Comparison of ENCODE assay signal across 10 mouse cellular contexts in the genomic region with DNA sequence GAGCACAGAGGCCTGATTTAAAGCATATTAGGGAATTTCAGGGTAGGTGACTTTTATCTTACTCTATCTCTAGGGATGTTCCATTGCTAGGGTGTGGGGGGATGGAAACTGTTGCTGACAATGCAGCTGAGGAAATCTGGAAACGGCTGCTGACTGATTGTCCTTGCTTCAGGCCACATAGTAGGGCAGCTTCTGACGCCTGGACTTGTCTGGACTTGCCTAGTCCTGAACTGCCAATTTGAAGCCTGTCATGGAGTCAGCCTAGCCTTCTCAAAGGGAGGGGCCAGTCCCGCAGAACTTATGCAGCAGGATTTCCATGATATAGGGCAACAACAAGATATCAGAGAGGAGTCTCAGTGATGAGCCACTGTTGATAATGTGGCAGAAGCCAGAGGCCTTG.
"Had no signal": no experiment of that assay in that cellular context is flagged by ENCODE, and none has a peak within 500 bp of the region (broad histone marks: within the 10 kb centered on the region; RNA-seq: fewer than 3 reads in every experiment).

No protein-coding gene starts in this region.

- DNase-seq: kidney, postnatal 10 days; kidney, postnatal 36 days; liver; lung, adult 18-20 months; lung, postnatal 14 days; lung, postnatal 4 days; midbrain, embryonic 14.5 days; thymus, adult 18-20 months; thymus, postnatal 14 days; thymus, postnatal 4 days had no signal
